9 mouse cellular contexts compared by ENCODE assay signal in the genomic region with DNA sequence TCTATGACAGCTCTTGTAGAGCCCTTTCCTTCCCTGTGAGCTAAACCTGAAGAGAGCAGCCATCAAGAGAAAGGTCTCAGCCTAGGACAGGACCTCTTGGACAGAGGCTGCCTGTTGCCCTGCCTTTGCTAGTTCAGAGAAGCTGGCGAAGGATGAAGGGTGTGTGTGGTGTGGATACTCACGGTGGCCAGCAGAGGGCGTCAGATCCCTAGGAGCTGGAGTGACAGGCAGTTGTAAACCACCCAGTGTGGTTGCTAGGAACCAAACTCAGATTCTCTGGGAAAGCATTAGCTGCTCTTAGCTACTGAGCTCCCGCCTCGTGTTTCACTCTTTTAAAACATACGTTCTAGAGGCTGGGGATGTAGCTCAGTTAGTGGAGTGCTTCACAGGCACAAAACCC.
A peak's percentile ranks its signal among the peaks of the same experiment; 100 is the strongest.
DNase-seq lines count a peak whose midpoint lies in the region; ATAC-seq and TF ChIP-seq lines count a peak whose summit lies in the region.
"Had no signal": no experiment of that assay in that cellular context is flagged by ENCODE, and none has a peak within 500 bp of the region (broad histone marks: within the 10 kb centered on the region; RNA-seq: fewer than 3 reads in every experiment).

No protein-coding gene starts in this region.

- H3K4me3 ChIP-seq in kidney, postnatal 0 days (replicated peaks; ENCODE audit: low read depth, low read length): no peak overlapping the region
- no peak overlapping the region for H3K4me3 ChIP-seq in CH12.LX (replicated peaks in 1 of 3; ENCODE audit: low read depth in 2 of 3, low read length in 2 of 3, poor library complexity in 1 of 3)
- no peak overlapping the region for H3K4me3 ChIP-seq in liver, postnatal 0 days (ENCODE audit: low read depth, low read length)
- no peak overlapping the region for H3K4me3 ChIP-seq in heart, embryonic 12.5 days

- no peak for ATAC-seq in kidney, postnatal 0 days (replicated peaks; ENCODE audit: low FRiP score, low read depth)
- no peak for ATAC-seq in liver, postnatal 0 days
- no peak for ATAC-seq in heart, embryonic 12.5 days (ENCODE audit: insufficient number of reproducible peaks, low FRiP score)

- TF ChIP-seq POLR2A in CH12.LX (IDR thresholded peaks at IDR 0.05; ENCODE audit: low read depth, low read length): no peak

- dilution Hi-C loops in CH12.LX (cut with MboI; ENCODE audit: extremely low pct_ligation_motif_present, extremely low pct_unique_long_range_greater_than_20kb, low sequenced_read_pairs): no loop called here

- no peaks in the 10 kb centered on the region for H3K4me1 ChIP-seq in kidney, postnatal 0 days (replicated peaks; ENCODE audit: insufficient read depth, low read length)
- peaks cover 3 to 10% of the 10 kb centered on the region in 2 experiments for H3K4me1 ChIP-seq in CH12.LX (ENCODE audit: control insufficient read depth in 1 of 2, insufficient read depth in 2 of 2)
- no peaks in the 10 kb centered on the region for H3K4me1 ChIP-seq in liver, postnatal 0 days (ENCODE audit: insufficient read depth)
- no peaks in the 10 kb centered on the region for H3K4me1 ChIP-seq in heart, embryonic 12.5 days (replicated peaks)

- H3K9ac ChIP-seq in kidney, postnatal 0 days (ENCODE audit: low read depth, low read length): no peak overlapping the region
- no peak overlapping the region for H3K9ac ChIP-seq in CH12.LX (ENCODE audit: insufficient read depth, low read depth)
- H3K9ac ChIP-seq in liver, postnatal 0 days (replicated peaks): no peak overlapping the region
- no peak overlapping the region for H3K9ac ChIP-seq in heart, embryonic 12.5 days

- no peak for TF ChIP-seq EP300 in CH12.LX (IDR thresholded peaks at IDR 0.05; ENCODE audit: low read length)
- no peak for TF ChIP-seq EP300 in liver, postnatal 0 days (IDR thresholded peaks at IDR 0.05; ENCODE audit: low read depth)

- DNase-seq in kidney, postnatal 0 days (ENCODE audit: low spot score): no peak
- DNase-seq in kidney, adult 8-10 months: no peak
- DNase-seq in CH12.LX (ENCODE audit: extremely low read depth): no peak
- DNase-seq in R1 (ENCODE audit: low read depth, low spot score): peak; percentile 67
- DNase-seq in liver, postnatal 0 days: peak; percentile 40
- no peak for DNase-seq in ovary, postnatal 10 days (ENCODE audit: low spot score)
- no peak for DNase-seq in layer of hippocampus, adult 18-20 months (ENCODE audit: low spot score in 2 of 2)

- H3K9me3 ChIP-seq in kidney, postnatal 0 days (replicated peaks; ENCODE audit: low read length): no peaks in the 10 kb centered on the region
- peaks cover 9% of the 10 kb centered on the region for H3K9me3 ChIP-seq in CH12.LX (replicated peaks; ENCODE audit: low read length)
- no peaks in the 10 kb centered on the region for H3K9me3 ChIP-seq in liver, postnatal 0 days (ENCODE audit: low read length)
- no peaks in the 10 kb centered on the region; the same call in none of the 2 replicates for H3K9me3 ChIP-seq in heart, embryonic 12.5 days (replicated peaks)

- peak; percentile 21 for TF ChIP-seq RAD21 in CH12.LX (IDR thresholded peaks at IDR 0.05; ENCODE audit: low read depth, low read length)

- H3K79me2 ChIP-seq in CH12.LX (replicated peaks; ENCODE audit: control insufficient read depth, extremely low read depth, insufficient read depth, poor library complexity, severe bottlenecking): no peaks in the 10 kb centered on the region

- no peaks in the 10 kb centered on the region for H3K27me3 ChIP-seq in kidney, postnatal 0 days (ENCODE audit: insufficient read depth, low read length)
- no peaks in the 10 kb centered on the region for H3K27me3 ChIP-seq in CH12.LX (replicated peaks)
- H3K27me3 ChIP-seq in liver, postnatal 0 days (ENCODE audit: insufficient read depth, low read length): no peaks in the 10 kb centered on the region
- 0 out of 2 replicates have a peak, but pooled peaks cover 3% of the 10 kb centered on the region for H3K27me3 ChIP-seq in heart, embryonic 12.5 days (replicated peaks)

- no peaks in the 10 kb centered on the region for H3K36me3 ChIP-seq in kidney, postnatal 0 days (ENCODE audit: insufficient read depth, low read length)
- no peaks in the 10 kb centered on the region for H3K36me3 ChIP-seq in CH12.LX (replicated peaks in 1 of 2; ENCODE audit: control insufficient read depth in 1 of 2, insufficient read depth in 1 of 2, low read length in 1 of 2)
- H3K36me3 ChIP-seq in liver, postnatal 0 days (replicated peaks; ENCODE audit: insufficient read depth, low read length): no peaks in the 10 kb centered on the region
- no peaks in the 10 kb centered on the region for H3K36me3 ChIP-seq in heart, embryonic 12.5 days

- no peak overlapping the region for H3K27ac ChIP-seq in kidney, postnatal 0 days
- H3K27ac ChIP-seq in CH12.LX (ENCODE audit: insufficient read depth, low read depth): no peak overlapping the region
- H3K27ac ChIP-seq in liver, postnatal 0 days (ENCODE audit: low read depth): no peak overlapping the region
- no peak overlapping the region for H3K27ac ChIP-seq in heart, embryonic 12.5 days (ENCODE audit: poor library complexity, severe bottlenecking)

- in situ Hi-C loops in CH12.LX (cut with MboI; ENCODE audit: low pct_ligation_motif_present, low pct_unique_long_range_greater_than_20kb, low sequenced_read_pairs): no loop called here

- no peak overlapping the region for H3K4me2 ChIP-seq in kidney, postnatal 0 days (ENCODE audit: low read length)
- no peak overlapping the region for H3K4me2 ChIP-seq in CH12.LX (ENCODE audit: insufficient read depth, low read depth, poor library complexity, severe bottlenecking)
- no peak overlapping the region for H3K4me2 ChIP-seq in liver, postnatal 0 days (ENCODE audit: low read depth, low read length)
- H3K4me2 ChIP-seq in heart, embryonic 12.5 days: no peak overlapping the region
- H3K4me2 ChIP-seq: midbrain, embryonic 11.5 days had no signal

- TF ChIP-seq CTCF in kidney, postnatal 0 days (IDR thresholded peaks at IDR 0.05; ENCODE audit: low read depth): peak; percentile 53; the same call in 1 of the 2 replicates
- TF ChIP-seq CTCF in CH12.LX (conservative IDR thresholded peaks at IDR 0.05 in 1 of 2, IDR thresholded peaks at IDR 0.05 in 1 of 2; ENCODE audit: low read depth in 2 of 2, low read length in 2 of 2): peak; percentile 17 to 47; a peak in 2 of 4 replicates
- peak; percentile 73 for TF ChIP-seq CTCF in liver, postnatal 0 days (IDR thresholded peaks at IDR 0.05; ENCODE audit: low read depth)

- 71% methylated on average over 6 of the region's 6 CpGs for WGBS in kidney, postnatal 0 days
- WGBS in liver, postnatal 0 days (ENCODE audit: insufficient replicate concordance): 64% methylated on average over 6 of the region's 6 CpGs
- 59% methylated on average over 6 of the region's 6 CpGs for WGBS in heart, embryonic 12.5 days

TF ChIP-seq in CH12.LX, 34 proteins besides CTCF, POLR2A, EP300 and RAD21:
- no peak for TF ChIP-seq E2F4 (IDR thresholded peaks at IDR 0.05; ENCODE audit: insufficient replicate concordance, low read depth, low read length)
- no peak for TF ChIP-seq ZC3H11A (IDR thresholded peaks at IDR 0.05; ENCODE audit: low read depth, low read length)
- TF ChIP-seq ZKSCAN1 (IDR thresholded peaks at IDR 0.05; ENCODE audit: borderline replicate concordance, low read depth, low read length): no peak
- TF ChIP-seq HCFC1 (IDR thresholded peaks at IDR 0.05; ENCODE audit: low read depth, low read length): no peak
- TF ChIP-seq USF2 (conservative IDR thresholded peaks at IDR 0.05; ENCODE audit: low read depth, low read length): no peak
- no peak for TF ChIP-seq IRF4 (IDR thresholded peaks at IDR 0.05; ENCODE audit: low read depth, low read length)
- no peak for TF ChIP-seq MAFK (IDR thresholded peaks at IDR 0.05; ENCODE audit: insufficient replicate concordance, low read length)
- no peak for TF ChIP-seq MEF2A (IDR thresholded peaks at IDR 0.05; ENCODE audit: borderline replicate concordance, low read depth, low read length)
- TF ChIP-seq USF1 (IDR thresholded peaks at IDR 0.05; ENCODE audit: low read depth, low read length): no peak
- TF ChIP-seq TCF12 (IDR thresholded peaks at IDR 0.05; ENCODE audit: low read depth, low read length): no peak
- no peak for TF ChIP-seq MYC (IDR thresholded peaks at IDR 0.05; ENCODE audit: low read depth, low read length)
- TF ChIP-seq NRF1 (IDR thresholded peaks at IDR 0.05; ENCODE audit: low read depth, low read length): no peak
- TF ChIP-seq MXI1 (IDR thresholded peaks at IDR 0.05; ENCODE audit: low read depth, low read length): no peak
- no peak for TF ChIP-seq CHD1 (IDR thresholded peaks at IDR 0.05; ENCODE audit: low read depth, low read length)
- no peak for TF ChIP-seq SMC3 (IDR thresholded peaks at IDR 0.05; ENCODE audit: low read depth, low read length)
- TF ChIP-seq MAX (IDR thresholded peaks at IDR 0.05; ENCODE audit: low read length): no peak
- TF ChIP-seq ZMIZ1 (IDR thresholded peaks at IDR 0.05; ENCODE audit: low read depth, low read length): no peak
- TF ChIP-seq KAT2A (IDR thresholded peaks at IDR 0.05; ENCODE audit: insufficient replicate concordance, low read length): no peak

Comparison
In these comparisons a context has a peak if more than half of its experiments do, and no peak if none do; other contexts are left out.
1. DNase-seq: peak in R1 (single experiment) and liver, postnatal 0 days (single experiment); none in kidney, postnatal 0 days (single experiment), kidney, adult 8-10 months (0 of 2), CH12.LX (single experiment), ovary, postnatal 10 days (single experiment) and layer of hippocampus, adult 18-20 months (0 of 2).
2. Peak in every context shown above with its lines, with median percentiles within 50 percentile points of each other: CTCF ChIP-seq.